Mouse (Mus musculus) left cerebral cortex, adult 18-20 months (tissue): ENCODE measurements around the gene Rnf168. TPM values are rescaled to one million over a fixed set of nuclear protein-coding genes. Genes with fewer than 3 reads are reported as not detected.
"Not testable (repeated sequence)": the region's sequence is repeated elsewhere in the genome, so short reads cannot be mapped to it uniquely, and the experiment has no call there.

Experiments
- DNase-seq, 2 experiments: peaks; one replicate each; pipeline ENCODE4 v3.0.0; 2021 to 2022; ENCODE audit warnings: low spot score in 2 of 2, mixed read lengths in 1 of 2
- long read RNA-seq, 2 experiments: library from polyadenylated mRNA; stranded (forward); transcript quantifications; one replicate each; pipeline ENCODE4 v2.0.0; 2021
- total RNA-seq, 2 experiments: library from RNA; stranded (reverse); gene quantifications; 2 replicates each; pipeline ENCODE4 v1.2.3; 2021

The Rnf168 gene
- 10 to 100 TPM; 26.9 to 27.3 TPM for total RNA-seq
- long read RNA-seq, experiment 1, partial matches to known transcripts = 0 of 3 reads
- long read RNA-seq, experiment 1, other reads (novel, unspliced or antisense) = 3 of 3 reads
- long read RNA-seq, experiment 2 = 0 reads

DNA sequence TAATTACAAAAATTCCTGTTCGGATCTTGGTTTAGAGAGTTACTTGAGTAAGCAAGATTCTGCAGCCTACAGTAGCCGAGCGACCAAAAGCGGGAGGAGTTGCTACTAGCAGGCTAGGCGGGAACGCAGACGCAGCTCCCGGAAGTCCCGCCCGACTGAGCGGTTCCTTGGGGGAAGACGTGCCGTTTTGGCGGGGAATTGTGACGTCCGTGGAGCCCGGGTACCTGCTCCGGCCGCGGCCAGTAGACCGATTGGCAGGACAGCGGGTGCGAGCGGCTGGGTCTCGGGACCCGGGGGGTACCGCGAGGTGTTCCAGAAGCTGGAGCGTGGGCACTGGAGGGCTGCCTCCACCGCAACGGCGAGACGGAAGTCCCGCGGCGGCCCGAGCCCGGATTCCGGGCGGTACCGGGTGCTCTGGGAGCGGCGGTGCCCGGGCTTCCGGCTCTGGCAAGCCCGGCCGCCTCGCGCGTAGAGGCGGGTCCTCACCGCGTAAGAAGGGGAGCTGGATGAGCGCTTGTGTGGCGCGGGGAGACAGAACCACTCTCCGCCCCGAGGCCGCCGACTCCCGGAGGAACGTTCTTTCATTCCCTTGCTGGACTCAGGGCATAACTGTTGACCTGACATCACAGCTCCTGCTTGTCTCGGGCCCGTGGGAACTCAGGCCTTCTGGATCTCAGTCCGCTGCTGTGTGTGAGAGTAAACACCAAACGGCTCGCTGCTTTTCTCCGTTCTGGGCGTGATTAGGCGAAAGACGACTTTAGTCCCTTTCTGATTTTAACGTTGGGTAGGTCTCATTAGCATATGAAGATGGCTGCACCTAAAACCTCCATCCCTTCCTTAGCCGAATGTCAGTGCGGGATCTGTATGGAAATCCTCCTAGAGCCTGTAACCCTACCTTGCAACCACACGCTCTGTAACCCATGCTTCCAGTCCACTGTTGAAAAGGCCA lies at the start of gene Rnf168:
Gene Rnf168, plus strand, starts transcription at position 152 of the 949 bp plus-strand sequence.
- peak; percentile 90 to 93 for DNase-seq

DNA sequence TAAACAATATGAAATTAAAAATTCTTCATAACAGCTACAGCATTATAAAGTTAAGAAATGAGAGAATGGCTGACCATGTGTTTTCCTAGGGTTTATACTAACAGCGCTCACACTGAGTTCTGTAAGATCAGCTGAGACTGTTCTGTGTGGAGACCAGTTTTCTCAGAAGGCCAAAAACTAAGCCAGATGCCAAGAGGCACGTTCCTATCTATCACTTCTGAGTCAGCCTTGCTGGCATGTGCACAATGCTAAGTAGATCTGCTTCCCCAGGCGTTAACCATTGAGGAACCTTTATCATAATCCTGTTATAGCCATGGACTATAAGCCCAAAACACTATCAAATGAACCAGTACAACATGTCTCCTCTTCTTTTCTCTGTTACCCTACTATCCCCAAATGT lies 45.2 kb upstream of the Rnf168 start:
- not testable (repeated sequence) for DNase-seq

- DNase-seq = no peak
Measured at GRCm38 (mm10) chr16:32237930-32238680, 39.2 kb upstream of the Rnf168 start.

GRCm38 (mm10) chr16:32239428-32240312 lies 37.6 kb upstream of the Rnf168 start:
- DNase-seq = no peak

DNA sequence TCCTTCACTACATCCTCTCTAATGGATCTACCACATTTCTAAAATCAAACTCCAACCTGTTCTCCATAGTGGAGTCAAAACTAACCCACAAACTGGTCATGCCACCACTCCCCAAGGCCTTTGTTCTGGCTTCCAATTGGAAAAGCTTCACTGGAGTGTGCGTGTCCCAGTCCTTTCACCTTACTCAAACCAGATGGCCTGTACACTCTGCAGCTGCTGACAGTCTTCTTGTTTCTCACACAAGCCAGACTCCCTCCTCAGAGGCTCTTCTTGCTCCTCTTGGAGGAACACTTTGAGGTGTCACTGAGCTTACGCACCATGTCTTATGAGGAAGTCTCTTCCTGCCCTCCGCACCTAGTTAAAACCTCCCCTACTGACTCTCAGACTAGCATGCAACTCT lies 33.4 kb upstream of the Rnf168 start:
- no peak for DNase-seq

DNA sequence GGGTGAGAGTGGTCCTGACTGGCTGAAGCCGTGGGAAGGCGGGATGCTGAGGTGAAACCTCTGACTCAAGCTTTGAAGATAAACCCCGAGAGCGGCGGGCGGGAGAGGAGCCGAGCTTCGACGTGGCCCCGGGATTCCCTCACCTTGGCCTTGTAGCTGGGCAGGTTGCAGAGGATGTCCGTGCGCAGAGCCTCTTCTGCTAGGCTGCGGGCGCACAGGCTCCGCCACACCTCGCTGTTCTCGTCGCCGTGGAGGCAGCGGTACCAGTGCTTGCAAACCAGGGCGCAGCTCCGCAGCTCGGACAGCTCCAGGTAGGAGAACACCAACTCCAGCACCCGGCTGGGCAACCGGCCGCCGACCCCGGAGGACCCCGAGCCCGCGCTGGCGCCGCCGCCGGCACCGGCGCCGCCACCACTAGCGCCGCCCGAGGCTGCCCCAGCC lies 30.9 kb upstream of the Rnf168 start:
- DNase-seq = peak in 1 of 2 experiments; percentile 42

GRCm38 (mm10) chr16:32246952-32247370 lies 30.3 kb upstream of the Rnf168 start, which contains the start of the genes Fbxo45 and Wdr53:
Gene Fbxo45 (minus strand): TSS chr16:32247158.
Gene Wdr53 (plus strand): TSS chr16:32247227.
- peak; percentile 99 for DNase-seq

DNA sequence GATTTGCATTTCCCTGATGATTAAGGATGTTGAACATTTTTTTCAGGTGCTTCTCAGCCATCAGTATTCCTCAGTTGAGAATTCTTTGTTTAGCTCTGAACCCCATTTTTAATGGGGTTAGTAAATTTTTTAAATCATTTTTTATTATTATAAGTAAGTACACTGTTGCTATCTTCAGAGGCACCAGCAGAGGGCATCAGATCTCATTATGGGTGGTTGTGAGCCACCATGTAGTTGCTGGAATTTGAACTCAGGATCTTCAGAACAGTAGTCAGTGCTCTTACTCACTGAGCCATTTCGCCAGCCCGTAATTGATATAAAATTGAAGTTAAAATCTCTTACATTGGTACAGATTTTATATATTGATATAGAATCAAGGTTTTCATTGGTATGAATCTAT lies 13.0 kb upstream of the Rnf168 start:
- not testable (repeated sequence) for DNase-seq

- DNase-seq = no peak
Measured at GRCm38 (mm10) chr16:32271291-32271690, 6.0 kb upstream of the Rnf168 start, which contains the start of gene Smco1. Gene Smco1 (plus strand): TSS chr16:32271468.

DNA sequence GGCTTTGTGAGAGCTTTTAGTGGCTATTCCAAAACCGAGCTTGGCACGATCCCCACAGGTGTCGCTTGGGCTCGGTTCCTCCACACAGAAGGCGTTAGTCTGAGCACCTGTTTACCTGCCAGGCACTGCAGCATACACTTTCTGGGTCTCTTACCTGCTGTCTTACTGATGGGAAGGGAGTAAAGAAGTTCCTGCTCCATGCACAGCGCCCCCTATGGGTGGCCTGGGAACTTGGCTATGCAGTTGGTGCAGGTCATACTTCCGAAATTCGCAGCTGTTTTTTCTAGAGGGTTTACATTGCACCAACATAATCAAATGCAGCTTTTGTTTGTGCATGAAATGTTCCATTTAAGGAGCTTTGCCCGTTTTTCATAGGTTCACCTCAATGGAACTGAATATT lies 3.9 kb upstream of the Rnf168 start:
- DNase-seq = no peak

GRCm38 (mm10) chr16:32275041-32275440 lies 2.2 kb upstream of the Rnf168 start:
- no peak for DNase-seq

- no peak for DNase-seq
Measured at GRCm38 (mm10) chr16:32275830-32276229, 1.4 kb upstream of the Rnf168 start.

DNA sequence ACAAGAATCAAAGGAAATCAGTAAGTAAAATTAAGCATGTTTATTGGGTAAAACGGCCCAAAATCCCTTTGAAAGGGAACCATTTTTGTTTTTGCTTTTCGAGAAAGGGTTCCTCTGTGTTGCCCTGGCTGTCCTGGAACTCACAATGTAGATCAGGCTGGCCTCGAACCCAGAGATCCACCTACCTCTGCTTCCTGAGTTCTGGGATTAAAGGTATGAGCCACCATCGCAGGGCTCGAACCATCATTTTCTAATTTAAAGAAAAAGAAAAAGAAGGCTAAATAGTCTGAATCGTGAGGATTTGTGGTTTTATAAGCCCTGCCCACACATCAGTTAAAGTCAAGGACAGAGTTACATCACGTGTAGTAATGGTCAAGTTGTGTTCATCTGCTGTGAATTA lies 1.1 kb downstream of the Rnf168 start:
- no peak for DNase-seq

DNA sequence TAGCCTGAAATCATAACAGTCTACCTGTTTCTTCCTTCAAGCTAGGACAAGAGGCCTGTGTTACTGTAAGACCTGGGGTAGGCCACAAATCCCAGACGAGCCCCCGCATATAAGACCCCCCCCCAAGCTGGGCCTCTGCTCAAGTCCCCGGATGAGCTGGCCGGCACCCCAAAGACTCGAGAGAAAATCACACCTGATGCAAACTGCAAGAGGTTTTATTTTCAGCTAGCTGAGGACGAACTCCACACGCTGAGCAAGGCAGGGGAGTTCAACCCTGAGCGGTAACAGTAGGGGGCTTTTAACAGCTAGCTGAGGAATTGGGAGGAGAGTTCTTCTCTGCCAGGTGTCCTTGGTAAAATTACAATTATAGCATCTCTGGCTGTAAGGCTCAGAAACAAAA lies 3.0 kb downstream of the Rnf168 start:
- DNase-seq = no peak

DNA sequence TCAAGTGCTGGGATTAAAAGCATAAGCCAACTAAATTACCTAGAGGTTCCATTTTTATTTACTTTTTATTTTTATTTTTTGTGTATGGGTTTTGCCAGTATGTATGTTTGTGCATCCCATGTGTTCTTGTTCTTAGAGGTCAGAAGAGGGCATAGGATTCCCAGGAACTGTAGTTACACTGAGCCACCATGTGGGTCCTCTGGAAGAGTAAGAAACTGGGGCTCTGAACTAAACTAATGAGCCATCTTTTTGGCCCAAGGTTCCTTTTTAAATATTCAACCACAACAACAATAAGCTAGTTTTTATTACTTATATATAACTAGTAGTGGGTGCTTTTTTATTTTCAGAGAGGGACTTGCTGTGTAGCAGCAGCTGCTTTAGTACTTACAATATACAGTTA lies 5.3 kb downstream of the Rnf168 start:
- no peak for DNase-seq

- no peak for DNase-seq
Measured at GRCm38 (mm10) chr16:32291821-32292220, 14.6 kb downstream of the Rnf168 start.

DNA sequence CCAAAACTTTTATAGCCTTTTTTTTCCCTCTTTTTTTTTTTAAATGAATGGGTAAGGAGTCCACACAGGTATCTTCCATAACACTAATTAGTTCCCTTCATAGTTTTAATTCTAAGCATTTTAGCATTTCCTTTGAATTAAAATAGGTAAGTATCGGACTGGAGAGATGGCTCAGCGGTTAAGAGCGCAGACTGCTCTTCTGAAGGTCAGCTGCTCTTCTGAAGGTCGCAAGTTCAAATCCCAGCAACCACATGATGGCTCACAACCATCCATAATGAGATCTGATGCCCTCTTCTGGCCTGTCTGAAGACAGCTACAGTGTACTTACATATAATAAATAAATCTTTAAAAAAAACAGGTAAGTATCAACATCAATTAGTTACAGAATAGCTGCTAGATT lies 22.4 kb downstream of the Rnf168 start:
- DNase-seq = not testable (repeated sequence)

GRCm38 (mm10) chr16:32303046-32303445 lies 25.8 kb downstream of the Rnf168 start:
- no peak for DNase-seq

DNA sequence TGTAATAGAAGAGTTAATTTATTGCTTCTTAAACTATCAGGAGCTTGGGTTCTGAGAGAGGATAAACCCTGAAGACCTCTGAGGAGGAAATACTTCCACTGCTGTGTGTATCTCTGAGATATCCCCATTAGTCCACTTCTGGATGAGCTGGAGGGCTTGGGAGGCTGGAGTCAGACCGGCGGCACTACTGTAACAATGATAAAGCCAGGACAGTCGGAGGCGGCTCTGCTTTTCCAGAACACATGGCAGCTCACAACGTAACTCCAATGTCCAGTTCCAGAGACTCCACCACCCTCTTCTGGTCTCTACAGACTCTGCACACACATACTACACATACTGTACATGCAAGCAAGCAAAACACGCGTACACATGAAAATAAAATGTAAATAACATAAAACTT lies 26.6 kb downstream of the Rnf168 start:
- DNase-seq = no peak

DNA sequence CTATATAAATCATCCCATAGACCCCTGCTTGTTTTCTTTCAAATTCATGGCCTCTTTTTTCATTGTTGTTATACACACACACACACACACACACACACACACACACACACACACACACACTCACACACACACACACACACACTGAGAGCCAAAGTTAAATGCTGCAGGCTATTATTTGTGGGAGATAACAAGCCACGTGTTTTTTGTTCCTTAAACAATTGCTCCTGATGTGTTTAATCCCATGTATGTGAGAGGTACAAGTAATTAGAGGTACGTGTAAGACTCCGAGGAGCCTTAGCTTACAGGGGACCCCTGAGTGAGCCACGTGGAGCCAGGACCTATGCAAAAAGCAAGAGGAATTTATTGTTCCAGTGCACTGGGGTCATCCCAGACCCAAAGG lies 34.7 kb downstream of the Rnf168 start:
- DNase-seq = no peak

GRCm38 (mm10) chr16:32312386-32312785 lies 35.1 kb downstream of the Rnf168 start:
- no peak for DNase-seq
